Mouse (Mus musculus): ENCODE results near the gene Vps4b.
"Not testable (repeated sequence)": the region's sequence is repeated elsewhere in the genome, so short reads cannot be mapped to it uniquely, and the experiment has no call there.

The Vps4b gene

DNA sequence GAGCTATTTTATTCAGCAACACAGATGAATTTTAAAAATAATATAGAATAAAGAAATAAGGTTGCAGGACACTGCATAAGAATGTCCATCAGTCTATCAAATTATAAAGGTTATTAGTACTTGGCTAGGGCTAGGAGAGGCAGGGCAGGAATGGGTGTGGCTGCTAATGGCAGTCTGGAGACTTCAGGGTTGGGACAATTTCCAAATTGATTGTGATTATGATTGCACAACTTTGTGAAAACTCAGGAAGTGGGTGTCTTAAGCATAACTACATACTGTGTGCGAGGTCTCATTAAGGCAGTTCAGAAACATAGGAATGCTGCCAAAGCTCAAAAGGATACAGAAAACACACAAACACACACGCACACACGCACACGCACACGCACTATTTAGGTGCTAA, 44.5 kb downstream of the Vps4b start:
- DNase-seq (ENCODE audit: low read depth, low spot score), result no peak

DNA sequence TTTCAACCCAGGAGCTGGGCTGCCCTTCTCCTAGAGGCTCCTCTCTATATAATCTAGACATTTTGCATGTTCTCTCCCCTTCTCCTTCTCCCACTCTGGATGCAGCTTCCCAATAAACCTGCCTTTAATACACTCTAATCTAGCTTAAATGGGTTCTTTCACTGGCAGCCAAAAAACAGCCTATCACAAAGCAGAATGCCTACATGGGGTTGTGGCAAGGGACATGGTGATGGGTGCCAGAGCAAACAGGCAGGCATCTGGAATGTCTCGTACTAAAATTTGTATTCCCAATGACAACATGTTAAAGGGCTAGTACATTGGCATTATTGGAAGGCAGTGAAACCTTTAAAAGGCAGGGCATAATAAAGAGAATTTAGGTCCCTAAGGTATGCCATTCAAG, 45.9 kb downstream of the Vps4b start:
- DNase-seq (ENCODE audit: low read depth, low spot score), result no peak

DNA sequence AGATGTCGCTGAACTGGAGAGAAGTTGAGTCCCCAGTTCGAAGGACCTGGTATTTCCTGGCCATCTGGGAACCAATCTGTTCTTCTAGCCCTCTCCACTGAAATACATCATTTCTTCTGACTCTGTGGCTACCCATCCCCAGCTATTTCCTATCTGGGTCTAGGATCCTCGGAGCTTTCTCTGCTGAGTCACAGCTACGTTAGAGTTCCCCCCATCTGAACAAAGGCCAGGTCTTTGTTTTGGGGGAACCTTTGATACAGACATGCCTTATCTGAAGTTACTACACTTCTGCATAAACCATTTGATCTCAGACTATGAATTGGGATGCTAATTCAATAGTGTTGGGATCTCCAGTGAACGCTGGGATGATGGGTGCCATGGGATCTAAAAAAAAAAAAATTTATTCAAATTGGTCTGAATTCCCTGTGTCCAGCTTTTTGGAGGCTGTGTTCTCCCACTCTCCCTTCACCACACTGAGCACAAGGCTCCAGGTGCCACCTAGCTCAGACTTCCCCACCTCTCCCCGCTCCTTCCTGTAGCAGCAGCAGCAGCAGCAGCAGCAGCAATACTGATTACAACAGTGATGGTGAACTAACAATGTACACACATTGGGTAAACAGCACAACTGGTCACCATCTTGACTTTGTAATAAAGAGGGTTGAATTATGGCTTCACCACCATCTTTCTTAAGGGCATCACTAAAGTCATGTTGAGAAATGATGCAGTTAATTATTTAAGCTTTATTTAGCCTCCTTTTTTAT, 47.8 kb downstream of the Vps4b start:
- DNase-seq (ENCODE audit: low read depth, low spot score), result no peak

DNA sequence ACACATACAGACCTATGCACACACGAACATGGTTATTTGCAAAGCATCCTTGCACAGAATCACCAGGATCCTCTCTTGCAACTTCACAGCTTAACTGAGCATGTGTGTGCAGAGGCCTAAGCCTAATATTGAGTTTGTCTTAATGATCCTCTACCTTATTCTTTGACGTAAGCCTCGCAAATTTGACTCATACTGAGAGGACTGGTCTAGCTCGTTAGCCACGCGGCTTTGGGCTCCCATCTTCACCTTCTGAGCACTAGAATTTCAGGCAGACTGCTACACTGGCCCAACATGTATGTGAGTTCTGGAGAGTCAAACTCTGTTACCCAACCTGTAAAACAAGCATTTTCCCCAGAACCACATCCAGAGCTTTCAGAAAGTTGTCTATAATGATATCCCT, 53.5 kb downstream of the Vps4b start:
- DNase-seq (ENCODE audit: low read depth, low spot score), result no peak

DNA sequence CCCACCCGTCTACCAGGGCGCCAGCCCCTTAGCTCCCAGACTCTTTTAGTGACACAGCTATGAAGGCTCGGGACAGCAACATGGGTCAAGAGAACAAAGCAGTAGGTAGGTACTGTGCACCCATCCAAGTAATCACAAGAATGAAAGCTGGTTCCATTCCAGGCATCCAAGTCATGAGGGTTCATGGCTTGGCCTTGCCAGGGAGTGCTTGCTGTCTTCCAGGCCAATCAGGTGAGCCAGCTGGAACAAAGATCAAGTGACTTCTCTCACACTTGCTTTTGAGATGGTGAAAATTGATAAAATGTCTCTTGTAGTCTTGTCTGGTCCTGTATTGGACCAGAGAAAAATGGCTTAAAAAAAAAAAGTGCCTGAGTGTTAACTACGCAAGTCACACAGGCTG, 55.8 kb downstream of the Vps4b start:
- no peak for DNase-seq (ENCODE audit: low read depth, low spot score)

DNA sequence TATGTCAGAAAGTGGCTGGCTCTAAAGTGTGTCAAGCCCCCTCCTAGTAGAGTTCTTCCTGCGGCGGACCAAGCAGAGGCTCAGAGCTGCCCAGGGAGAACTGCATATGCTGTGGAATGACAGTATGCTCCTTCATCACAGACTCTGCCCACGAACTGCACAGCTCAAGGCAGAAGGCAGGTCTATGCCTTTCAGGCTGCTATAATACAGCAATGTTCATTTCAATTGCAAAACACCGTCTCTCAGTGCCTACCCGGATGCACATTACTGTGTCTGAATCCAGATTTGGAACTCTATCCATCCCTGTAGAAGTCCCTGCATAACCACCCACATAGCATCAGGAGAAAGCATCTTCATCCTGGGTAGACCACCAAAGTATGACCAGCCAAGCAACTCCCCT, 56.7 kb downstream of the Vps4b start:
- DNase-seq (ENCODE audit: low read depth, low spot score), result no peak

DNA sequence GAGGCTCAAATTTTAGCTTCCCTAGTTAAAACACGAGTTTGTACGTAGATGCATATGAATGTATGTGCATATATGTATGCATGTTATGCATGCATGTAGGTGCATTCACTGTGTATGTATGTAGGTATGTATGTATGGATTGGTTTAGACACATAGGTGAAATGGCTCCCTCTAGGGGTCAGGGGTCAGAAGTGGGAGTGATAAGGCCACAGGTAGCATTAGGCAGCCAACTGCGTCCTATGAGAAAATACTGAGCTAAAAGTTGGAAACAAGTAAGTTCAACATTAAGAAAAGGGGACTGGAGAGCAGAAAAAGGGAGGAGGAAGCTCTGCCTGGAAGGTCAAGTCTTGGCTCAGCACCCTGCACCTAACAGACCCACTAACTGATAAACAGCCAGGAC, 58.4 kb downstream of the Vps4b start:
- peak; percentile 33 for DNase-seq (ENCODE audit: low read depth, low spot score)

DNA sequence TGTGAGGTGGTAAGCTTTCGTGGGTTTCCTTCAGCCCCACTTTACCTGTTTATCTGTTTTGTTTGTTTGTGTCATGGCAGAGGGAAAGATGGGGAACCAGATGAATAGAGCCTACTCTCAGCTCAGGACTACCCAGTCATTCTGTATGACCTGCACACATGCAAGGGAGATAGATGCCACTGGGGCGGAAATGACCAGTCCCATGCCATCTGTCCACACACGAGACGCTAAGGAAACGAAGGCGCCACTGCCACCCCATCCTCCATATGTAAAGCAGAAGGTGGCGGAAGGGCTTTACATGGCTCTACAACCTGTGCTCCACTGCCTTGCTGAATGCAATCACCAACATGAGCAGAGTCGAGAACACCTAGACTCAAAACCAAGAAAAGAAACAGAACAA, 60.3 kb downstream of the Vps4b start:
- no peak for DNase-seq (ENCODE audit: low read depth, low spot score)

DNA sequence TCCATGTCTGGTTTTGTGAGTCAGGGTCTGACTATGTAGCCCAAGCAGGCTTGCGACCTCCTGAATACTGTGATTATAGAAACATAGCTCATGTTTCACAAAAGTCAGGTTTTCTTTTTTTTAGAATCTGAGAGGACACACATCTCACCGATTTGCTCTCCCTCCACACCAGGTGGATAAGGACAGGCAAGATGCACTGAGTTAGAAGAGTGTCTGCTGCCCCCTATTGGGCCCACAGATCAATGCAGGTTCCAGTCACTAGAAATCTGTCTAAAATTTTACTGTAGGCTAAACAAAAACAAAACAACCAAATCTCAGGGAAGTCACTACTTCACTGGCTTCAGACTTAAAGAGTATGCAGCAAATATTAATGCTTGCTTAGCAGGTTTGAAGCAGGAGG, 60.9 kb downstream of the Vps4b start:
- DNase-seq (ENCODE audit: low read depth, low spot score), result peak; percentile 76

DNA sequence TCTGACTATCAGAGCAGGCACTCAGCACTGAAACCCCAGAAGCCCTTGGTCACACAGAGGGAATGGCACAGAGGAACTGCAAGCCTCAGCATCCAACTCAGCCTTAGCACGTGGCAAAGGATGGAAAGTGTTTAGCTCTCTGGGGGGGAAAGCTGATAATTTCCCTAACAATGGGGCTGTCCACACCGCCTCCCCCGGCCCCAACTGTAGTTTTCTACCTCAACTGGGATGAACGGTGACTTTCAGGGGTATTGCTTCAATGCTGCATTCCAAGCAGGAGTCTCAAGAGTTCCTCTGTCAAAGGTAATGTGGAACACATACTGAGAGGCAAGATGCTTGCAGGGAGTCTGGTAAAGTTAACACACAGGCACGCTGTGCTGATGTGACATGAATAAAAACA, 74.5 kb downstream of the Vps4b start:
- DNase-seq (ENCODE audit: low read depth, low spot score), result no peak

DNA sequence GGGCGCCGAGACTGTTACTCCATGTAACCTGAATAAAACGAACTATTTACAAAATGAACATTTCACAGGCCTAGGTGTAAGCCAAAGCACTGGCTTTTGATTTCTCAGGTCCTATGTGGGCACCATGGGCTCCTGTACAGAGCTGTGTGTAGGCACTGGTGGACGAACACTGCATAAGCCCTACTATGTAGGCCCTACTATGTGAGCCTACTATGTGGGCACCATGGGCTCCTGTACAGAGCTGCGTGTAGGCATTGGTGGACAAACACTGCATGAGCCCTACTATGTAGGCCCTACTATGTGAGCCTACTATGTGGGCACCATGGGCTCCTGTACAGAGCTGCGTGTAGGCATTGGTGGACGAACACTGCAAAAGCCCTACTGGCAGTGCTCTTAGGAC, 78.8 kb downstream of the Vps4b start:
- DNase-seq (ENCODE audit: low read depth, low spot score), result not testable (repeated sequence)

DNA sequence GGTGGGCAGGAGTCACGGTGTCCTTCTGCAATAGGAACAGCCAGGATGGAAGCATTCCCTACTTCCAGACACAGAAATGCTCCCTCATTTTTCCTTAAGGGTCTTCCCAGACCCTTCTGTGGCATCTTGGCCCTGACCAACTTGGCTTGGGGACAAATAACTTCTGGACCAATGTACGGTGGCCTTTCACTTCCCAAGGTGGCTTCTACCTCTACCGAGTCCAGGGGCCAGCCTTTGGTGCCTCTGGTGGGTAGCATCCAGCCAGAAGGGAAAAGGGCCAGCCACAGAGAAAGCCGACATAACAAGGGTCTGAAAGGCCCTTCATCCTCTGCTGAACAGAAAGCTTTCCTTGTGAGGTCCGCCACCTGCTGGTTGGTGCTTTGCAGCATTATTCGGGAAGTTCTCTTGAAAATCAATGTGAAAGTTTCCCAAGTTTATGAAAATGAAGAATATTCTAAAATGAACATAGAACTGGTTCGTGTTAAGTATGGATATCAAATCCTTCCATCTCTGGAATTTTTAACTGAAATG, 79.4 kb downstream of the Vps4b start:
- DNase-seq (ENCODE audit: low read depth, low spot score), result peak; percentile 89

DNA sequence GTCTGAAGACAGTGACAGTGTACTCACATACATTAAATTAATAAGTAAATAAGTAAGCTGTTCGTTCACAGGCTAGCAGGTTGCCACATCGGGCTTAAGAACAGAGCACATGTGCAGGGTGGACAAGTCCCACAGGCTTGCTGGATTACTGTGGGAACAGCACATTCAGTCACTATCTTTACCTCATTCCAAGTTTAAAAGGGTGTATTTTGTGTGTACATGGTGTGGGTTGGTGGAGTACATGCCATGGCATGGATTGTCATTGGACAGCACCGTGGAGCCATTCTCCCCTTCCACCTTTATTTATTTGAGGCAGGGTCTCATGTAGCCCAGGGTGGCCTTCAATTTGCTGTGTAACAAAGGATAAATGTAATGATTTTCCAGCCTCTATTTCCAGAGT, 80.4 kb downstream of the Vps4b start:
- DNase-seq (ENCODE audit: low read depth, low spot score), result no peak

DNA sequence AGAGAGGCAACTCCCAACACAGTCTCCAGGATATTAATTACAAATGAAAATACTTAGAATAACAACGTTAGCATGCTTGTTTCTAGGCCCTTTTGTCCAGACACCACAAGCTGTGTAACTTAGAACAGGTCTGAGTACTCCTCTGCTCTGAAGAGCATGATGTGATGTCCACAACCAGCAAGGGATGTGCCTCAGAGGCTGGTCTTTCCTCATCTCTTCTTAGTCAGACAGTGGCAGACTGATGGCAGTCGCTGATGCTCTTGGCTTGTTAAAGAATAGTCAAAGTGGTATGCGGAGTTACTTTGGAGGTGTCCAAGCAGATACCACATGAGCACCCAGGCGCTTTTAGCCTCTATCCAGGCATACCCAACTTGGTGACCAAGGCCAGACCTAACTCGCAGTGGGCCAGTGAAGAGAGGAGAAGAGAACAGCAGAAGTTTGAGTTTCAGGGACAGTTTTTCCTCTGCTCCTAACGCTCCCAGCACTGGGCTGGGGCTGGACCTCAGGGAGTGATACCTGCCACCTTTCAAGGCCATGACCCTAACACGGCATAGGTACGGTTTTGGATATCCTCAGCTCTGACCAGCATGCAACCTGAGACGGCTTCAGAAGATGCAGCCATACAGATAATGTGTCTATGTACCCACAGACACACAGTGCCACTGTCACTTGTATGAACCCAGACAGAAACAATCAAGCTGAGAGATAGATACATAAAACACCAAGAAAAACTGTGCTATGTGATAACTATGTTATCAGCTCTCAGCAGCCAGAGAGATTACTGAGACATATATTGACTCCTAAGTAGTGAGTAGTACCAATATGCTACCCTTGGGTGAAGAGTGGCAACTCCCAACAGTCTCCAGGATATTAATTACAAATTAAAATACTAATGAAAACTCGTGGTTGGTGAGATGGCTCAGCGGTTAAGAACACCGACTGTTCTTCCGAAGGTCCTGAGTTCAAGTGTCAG, 81.1 kb downstream of the Vps4b start:
- peak; percentile 31 for DNase-seq (ENCODE audit: low read depth, low spot score)

DNA sequence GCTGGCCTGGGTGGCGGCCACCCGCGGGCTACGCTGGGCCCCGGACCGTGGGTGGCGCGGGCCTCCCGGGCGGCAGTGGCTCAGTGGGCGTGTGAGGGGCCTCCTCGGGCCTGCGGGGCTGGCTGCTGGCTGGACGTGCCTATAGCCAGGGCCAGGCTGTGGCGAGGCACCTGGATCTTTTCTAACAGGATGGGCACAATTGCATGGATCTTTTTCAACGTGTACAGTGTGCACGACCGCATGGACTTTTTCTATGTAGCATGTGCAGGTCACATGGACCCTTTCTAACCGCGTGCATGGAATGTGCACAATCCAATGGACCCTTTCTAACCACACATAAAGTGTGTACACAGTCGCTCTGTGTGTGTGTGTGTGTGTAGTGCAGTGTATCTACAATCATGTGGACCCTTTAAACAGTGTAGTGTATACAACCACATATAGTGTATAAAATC, 82.0 kb downstream of the Vps4b start:
- peak; percentile 54 for DNase-seq (ENCODE audit: low read depth, low spot score)
